Comparison of ENCODE assay signal across 8 mouse cellular contexts in the genomic region with DNA sequence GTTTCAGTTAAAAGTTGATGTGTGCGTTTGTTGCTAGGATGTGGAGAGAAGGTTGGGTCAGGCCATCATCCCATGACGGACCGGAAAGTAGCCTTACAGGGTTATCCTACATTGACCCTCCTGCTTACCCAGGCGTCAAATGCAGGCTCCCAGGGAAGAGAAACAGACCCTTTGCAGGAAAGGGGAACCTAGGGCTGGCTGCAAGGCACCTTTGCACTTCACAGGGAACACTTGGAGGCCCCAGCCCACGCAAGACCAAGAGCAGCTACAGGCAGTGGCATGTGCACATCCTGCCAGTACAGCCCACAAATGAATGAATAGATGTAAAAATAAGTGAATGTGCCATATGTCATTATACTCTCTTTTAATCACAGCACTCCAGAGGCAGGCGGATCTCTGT. TPM values are rescaled to one million over a fixed set of nuclear protein-coding genes. Genes with fewer than 3 reads are reported as not detected.
DNase-seq lines count a peak whose midpoint lies in the region; ATAC-seq and TF ChIP-seq lines count a peak whose summit lies in the region.

No protein-coding gene starts in this region.

- H3K79me2 ChIP-seq in C2C12 (ENCODE audit: control insufficient read depth, insufficient read depth), result peaks cover 23% of the 10 kb centered on the region

- peak overlapping the region; percentile 98 for H3K27ac ChIP-seq in gastrocnemius, adult 2 months
- H3K27ac ChIP-seq in embryonic facial prominence, embryonic 15.5 days (replicated peaks), result peak overlapping the region; percentile 93
- H3K27ac ChIP-seq in limb, embryonic 14.5 days (replicated peaks; ENCODE audit: low read depth, low read length), result no peak overlapping the region; the same call in 1 of the 2 replicates
- H3K27ac ChIP-seq in stomach, embryonic 15.5 days, result peak overlapping the region; percentile 88

- no peaks in the 10 kb centered on the region for H3K27me3 ChIP-seq in C2C12 (ENCODE audit: control insufficient read depth, insufficient read depth, insufficient read length)
- no peaks in the 10 kb centered on the region for H3K27me3 ChIP-seq in embryonic facial prominence, embryonic 15.5 days
- no peaks in the 10 kb centered on the region for H3K27me3 ChIP-seq in limb, embryonic 14.5 days (ENCODE audit: control insufficient read depth, insufficient read depth, low read length)
- H3K27me3 ChIP-seq in stomach, embryonic 15.5 days (replicated peaks), result no peaks in the 10 kb centered on the region

- peak overlapping the region; percentile 75 for H3K9ac ChIP-seq in embryonic facial prominence, embryonic 15.5 days
- peak overlapping the region; percentile 89 for H3K9ac ChIP-seq in limb, embryonic 14.5 days (ENCODE audit: low read depth, low read length, severe bottlenecking)
- peak overlapping the region; percentile 47; the same call in 1 of the 2 replicates for H3K9ac ChIP-seq in stomach, embryonic 15.5 days

- H3K4me2 ChIP-seq in embryonic facial prominence, embryonic 15.5 days (replicated peaks), result peak overlapping the region; percentile 88
- H3K4me2 ChIP-seq in limb, embryonic 14.5 days (replicated peaks; ENCODE audit: low read depth, low read length, severe bottlenecking), result peak overlapping the region; percentile 82
- peak overlapping the region; percentile 77 for H3K4me2 ChIP-seq in stomach, embryonic 15.5 days

- H3K79me3 ChIP-seq in C2C12 (ENCODE audit: low read depth), result peaks cover 8% of the 10 kb centered on the region

- H3K4me1 ChIP-seq in embryonic facial prominence, embryonic 15.5 days, result peaks cover 24% of the 10 kb centered on the region
- H3K4me1 ChIP-seq in limb, embryonic 14.5 days (ENCODE audit: control insufficient read depth, insufficient read depth, low read length), result peaks cover 11% of the 10 kb centered on the region
- peaks cover 17% of the 10 kb centered on the region for H3K4me1 ChIP-seq in stomach, embryonic 15.5 days

- H3ac ChIP-seq in C2C12 (ENCODE audit: control insufficient read depth, insufficient read length, low read depth), result peak overlapping the region; percentile 63

- no peak for DNase-seq in gastrocnemius, adult 2 months
- no peak for DNase-seq in gastrocnemius, postnatal 25 days
- DNase-seq in limb, embryonic 14.5 days (ENCODE audit: low spot score), result no peak
- no peak for DNase-seq in spleen, adult 18-20 months
- no peak for DNase-seq in gastrocnemius, adult 18-20 months (ENCODE audit: low spot score)

- no peak for TF ChIP-seq CTCF in gastrocnemius, adult 2 months (IDR thresholded peaks at IDR 0.05)
- TF ChIP-seq CTCF in C2C12 (IDR thresholded peaks at IDR 0.05; ENCODE audit: control insufficient read depth, insufficient read depth, insufficient read length), result no peak

- no peak for TF ChIP-seq POLR2A in limb, embryonic 14.5 days (IDR thresholded peaks at IDR 0.05; ENCODE audit: borderline replicate concordance, extremely low read depth, insufficient read depth, insufficient read length)

- WGBS in embryonic facial prominence, embryonic 15.5 days, result 12% methylated on average over 6 of the region's 6 CpGs
- 19% methylated on average over 6 of the region's 6 CpGs for WGBS in limb, embryonic 14.5 days
- 13% methylated on average over 6 of the region's 6 CpGs for WGBS in stomach, embryonic 15.5 days

- H3K9me3 ChIP-seq in embryonic facial prominence, embryonic 15.5 days (replicated peaks), result no peaks in the 10 kb centered on the region
- H3K9me3 ChIP-seq in limb, embryonic 14.5 days (ENCODE audit: control insufficient read depth, low read length), result no peaks in the 10 kb centered on the region
- H3K9me3 ChIP-seq in stomach, embryonic 15.5 days, result no peaks in the 10 kb centered on the region

- intact Hi-C loops in gastrocnemius, adult 2 months (cut with DNase I), result loop anchor here (5.0 to 10.0 kb wide), 3 partner anchors 206 to 304 kb away; no protein-coding TSS in a partner anchor

- H3K4me3 ChIP-seq in gastrocnemius, adult 2 months, result peak overlapping the region; percentile 96
- H3K4me3 ChIP-seq in C2C12 (ENCODE audit: insufficient read depth, poor library complexity, severe bottlenecking), result peak overlapping the region; percentile 63
- H3K4me3 ChIP-seq in embryonic facial prominence, embryonic 15.5 days (replicated peaks), result peak overlapping the region; percentile 89
- peak overlapping the region; percentile 89 for H3K4me3 ChIP-seq in limb, embryonic 14.5 days (replicated peaks; ENCODE audit: low read length)
- H3K4me3 ChIP-seq in stomach, embryonic 15.5 days (replicated peaks), result peak overlapping the region; percentile 84

- ATAC-seq in embryonic facial prominence, embryonic 15.5 days (ENCODE audit: insufficient number of reproducible peaks, low FRiP score, low TSS enrichment, low read depth), result no peak
- no peak for ATAC-seq in limb, embryonic 14.5 days (ENCODE audit: low FRiP score, low read depth)
- ATAC-seq in stomach, embryonic 15.5 days (ENCODE audit: insufficient read depth, low FRiP score, low read depth), result 0 out of 2 replicates have a peak, but pooled peaks have one; percentile 2

- peaks cover 22% of the 10 kb centered on the region for H3K36me3 ChIP-seq in C2C12 (ENCODE audit: control insufficient read depth, insufficient read depth)
- peaks cover 21% of the 10 kb centered on the region for H3K36me3 ChIP-seq in embryonic facial prominence, embryonic 15.5 days
- H3K36me3 ChIP-seq in limb, embryonic 14.5 days (ENCODE audit: control insufficient read depth, insufficient read depth, low read length), result peaks cover 19% of the 10 kb centered on the region
- H3K36me3 ChIP-seq in stomach, embryonic 15.5 days, result 0 out of 2 replicates have a peak, but pooled peaks cover 4% of the 10 kb centered on the region

TF ChIP-seq in C2C12, 6 proteins besides CTCF, POLR2A, EP300 and RAD21:
- TF ChIP-seq MYOD1 (IDR thresholded peaks at IDR 0.05; ENCODE audit: control insufficient read depth, insufficient read length, low read depth) (no peak), CEBPB (IDR thresholded peaks at IDR 0.05; ENCODE audit: low read depth) (no peak), MYOG (IDR thresholded peaks at IDR 0.05; ENCODE audit: control insufficient read depth, extremely low read depth, insufficient read length) (no peak), FOSL1 (IDR thresholded peaks at IDR 0.05; ENCODE audit: insufficient read depth, low read length, poor library complexity, severe bottlenecking) (no peak), MAX (IDR thresholded peaks at IDR 0.05) (no peak), USF1 (IDR thresholded peaks at IDR 0.05; ENCODE audit: low read depth) (no peak)

RNA-seq across cellular contexts. Expression of a gene that starts 17.9 kb away (rescaled TPM):
- total RNA-seq in gastrocnemius, adult 2 months (2021), result 10 to 100 TPM; 18.9 to 32.6 TPM
- 10 to 100 TPM; 18.2 to 23.7 TPM for total RNA-seq in gastrocnemius, postnatal 25 days (2021)
- 20.8 TPM for polyA plus RNA-seq in C2C12 (2012; fragmentation: generic; extraction: Trizol)
- polyA plus RNA-seq in embryonic facial prominence, embryonic 15.5 days (2015; fragmentation: Nextera tagmentation; extraction: Ambion mirVana), result 7.9 and 9.0 TPM in 2 replicates
- polyA plus RNA-seq in limb, embryonic 14.5 days (2012; rRNA removed), result 6.4 and 11.8 TPM in 2 replicates
- 5.0 and 5.3 TPM in 2 replicates for polyA plus RNA-seq in limb, embryonic 14.5 days (2014; fragmentation: Nextera tagmentation; extraction: Ambion mirVana)
- polyA plus RNA-seq in stomach, embryonic 15.5 days (2015; fragmentation: Nextera tagmentation; extraction: Ambion mirVana), result 14.1 and 16.5 TPM in 2 replicates
- total RNA-seq in gastrocnemius, adult 18-20 months (2021), result 10 to 100 TPM; 23.4 to 24.5 TPM
